Mouse (Mus musculus): ENCODE data around the gene Ywhaq. TPM values are rescaled to one million over a fixed set of nuclear protein-coding genes. Genes with fewer than 3 reads are reported as not detected.
"Not testable (repeated sequence)": the region's sequence is repeated elsewhere in the genome, so short reads cannot be mapped to it uniquely, and the experiment has no call there.

Ywhaq gene
- polyA plus RNA-seq, 1 experiment: 156 TPM

DNA sequence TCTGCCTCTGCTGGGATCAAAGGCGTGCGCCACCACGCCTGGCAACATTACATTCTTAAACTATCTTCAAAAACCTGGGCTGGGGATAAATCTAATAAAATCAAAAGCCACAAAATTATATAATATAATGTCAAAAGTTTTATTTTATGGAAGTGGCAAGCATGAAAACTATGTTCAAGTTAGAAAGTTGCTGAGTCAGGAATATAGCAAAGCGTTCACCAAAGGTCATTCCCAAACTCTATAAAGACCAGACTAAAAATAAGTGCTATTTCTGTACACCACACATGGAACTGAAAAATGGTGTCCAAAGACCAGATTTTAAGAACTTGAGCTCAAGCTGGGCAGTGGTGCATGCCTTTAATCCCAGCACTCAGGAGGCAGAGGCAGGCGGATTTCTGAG, 14.7 kb downstream of the Ywhaq start:
- H3K4me2 ChIP-seq (ENCODE audit: low read depth): no peak overlapping the region

DNA sequence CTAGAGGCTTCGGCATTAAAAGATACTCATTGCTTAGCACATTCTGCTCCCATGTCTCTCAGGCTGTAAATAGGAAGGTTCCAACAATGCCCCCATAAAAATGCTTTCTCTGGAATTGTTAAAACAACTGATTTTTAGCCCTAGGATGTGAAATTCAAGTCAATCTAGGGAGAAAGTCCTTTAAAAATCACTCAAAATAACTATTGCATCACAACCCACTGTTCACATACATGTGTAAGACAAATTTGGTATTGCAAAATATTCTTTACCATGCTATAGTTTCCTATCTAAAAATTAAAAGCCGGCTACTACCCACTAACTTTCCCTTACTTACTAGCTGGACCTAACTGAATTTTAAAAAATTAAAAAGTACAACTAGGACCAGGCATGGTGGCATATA, 31.2 kb downstream of the Ywhaq start:
- H3K36me3 ChIP-seq (ENCODE audit: control insufficient read depth, insufficient read depth): peaks cover 30% of the 10 kb centered on the region
- H3K27me3 ChIP-seq (ENCODE audit: control insufficient read depth, insufficient read depth, insufficient read length): no peaks in the 10 kb centered on the region
- H3K79me2 ChIP-seq (ENCODE audit: control insufficient read depth, insufficient read depth): no peaks in the 10 kb centered on the region
- H3K4me3 ChIP-seq: no peak overlapping the region
- no peak overlapping the region for H3K4me2 ChIP-seq (ENCODE audit: low read depth)
- TF ChIP-seq MYOG (IDR thresholded peaks at IDR 0.05; ENCODE audit: control insufficient read depth in 1 of 3, insufficient read depth in 1 of 3, insufficient read length in 2 of 3, low read depth in 2 of 3) (no peak), CEBPB (IDR thresholded peaks at IDR 0.05; ENCODE audit: insufficient read depth, poor library complexity, severe bottlenecking) (no peak), TCF12 (IDR thresholded peaks at IDR 0.05; ENCODE audit: insufficient read depth, poor library complexity, severe bottlenecking) (no peak), MAX (IDR thresholded peaks at IDR 0.05; ENCODE audit: low read depth) (no peak), REST (IDR thresholded peaks at IDR 0.05; ENCODE audit: insufficient read depth, insufficient read length) (no peak), MYOD1 (IDR thresholded peaks at IDR 0.05; ENCODE audit: control insufficient read depth in 1 of 3, insufficient read length in 2 of 3, low read depth in 2 of 3) (no peak), POLR2AphosphoS2 (IDR thresholded peaks at IDR 0.05; ENCODE audit: insufficient read length, low read depth) (no peak), SRF (IDR thresholded peaks at IDR 0.05; ENCODE audit: control insufficient read depth, insufficient read length, low read depth) (no peak), POLR2A (IDR thresholded peaks at IDR 0.05; ENCODE audit: insufficient read length, low read depth) (no peak), TCF3 (IDR thresholded peaks at IDR 0.05; ENCODE audit: insufficient read length, low read depth) (no peak), USF1 (IDR thresholded peaks at IDR 0.05; ENCODE audit: low read depth) (no peak), E2F4 (IDR thresholded peaks at IDR 0.05; ENCODE audit: insufficient read depth) (no peak)
- H3ac ChIP-seq (ENCODE audit: control insufficient read depth, insufficient read length): no peak overlapping the region

More for the DNA sequence above, 14.7 kb downstream of the Ywhaq start:
- no peaks in the 10 kb centered on the region for H3K27me3 ChIP-seq (ENCODE audit: control insufficient read depth, insufficient read depth, insufficient read length)
- peaks cover 49% of the 10 kb centered on the region for H3K36me3 ChIP-seq (ENCODE audit: control insufficient read depth, insufficient read depth)
- peaks cover 96% of the 10 kb centered on the region for H3K79me2 ChIP-seq (ENCODE audit: control insufficient read depth, insufficient read depth)
- no peak overlapping the region for H3K4me3 ChIP-seq
- no peak overlapping the region for H3ac ChIP-seq (ENCODE audit: control insufficient read depth, insufficient read length)
- TF ChIP-seq REST (IDR thresholded peaks at IDR 0.05; ENCODE audit: insufficient read depth, insufficient read length): no peak
- no peak for TF ChIP-seq POLR2AphosphoS2 (IDR thresholded peaks at IDR 0.05; ENCODE audit: insufficient read length, low read depth)
- no peak for TF ChIP-seq MYOG (IDR thresholded peaks at IDR 0.05; ENCODE audit: control insufficient read depth in 1 of 3, insufficient read depth in 1 of 3, insufficient read length in 2 of 3, low read depth in 2 of 3)
- TF ChIP-seq TCF3 (IDR thresholded peaks at IDR 0.05; ENCODE audit: insufficient read length, low read depth): no peak
- TF ChIP-seq CEBPB (IDR thresholded peaks at IDR 0.05; ENCODE audit: insufficient read depth, poor library complexity, severe bottlenecking): no peak
- TF ChIP-seq MYOD1 (IDR thresholded peaks at IDR 0.05; ENCODE audit: control insufficient read depth in 1 of 3, insufficient read length in 2 of 3, low read depth in 2 of 3): no peak
- no peak for TF ChIP-seq USF1 (IDR thresholded peaks at IDR 0.05; ENCODE audit: low read depth)
- TF ChIP-seq MAX (IDR thresholded peaks at IDR 0.05; ENCODE audit: low read depth): no peak
- no peak for TF ChIP-seq SRF (IDR thresholded peaks at IDR 0.05; ENCODE audit: control insufficient read depth, insufficient read length, low read depth)
- TF ChIP-seq E2F4 (IDR thresholded peaks at IDR 0.05; ENCODE audit: insufficient read depth): no peak
- TF ChIP-seq TCF12 (IDR thresholded peaks at IDR 0.05; ENCODE audit: insufficient read depth, poor library complexity, severe bottlenecking): no peak
- no peak for TF ChIP-seq POLR2A (IDR thresholded peaks at IDR 0.05; ENCODE audit: insufficient read length, low read depth)

DNA sequence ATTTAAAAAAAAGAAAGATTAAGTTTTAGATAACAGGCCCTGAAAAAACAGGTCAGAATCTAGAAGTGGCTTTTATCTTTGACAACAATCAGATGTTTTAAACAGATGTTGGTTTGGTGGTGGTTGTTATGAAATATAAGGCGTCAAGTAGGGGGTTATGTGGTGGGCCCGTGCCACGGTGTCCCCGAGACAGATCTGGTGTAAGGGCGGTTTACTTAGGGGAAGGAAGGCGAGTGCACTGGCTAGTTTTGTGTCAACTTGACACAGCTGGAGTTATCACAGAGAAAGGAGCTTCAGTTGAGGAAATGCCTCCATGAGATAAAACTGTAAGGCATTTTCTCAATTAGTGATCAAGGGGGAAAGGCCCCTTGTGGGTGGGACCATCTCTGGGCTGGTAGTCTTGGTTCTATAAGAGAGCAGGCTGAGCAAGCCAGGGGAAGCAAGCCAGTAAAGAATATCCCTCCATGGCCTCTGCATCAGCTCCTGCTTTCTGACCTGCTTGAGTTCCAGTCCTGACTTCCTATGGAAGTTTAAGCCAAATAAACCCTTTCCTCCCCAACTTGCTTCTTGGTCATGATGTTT, 38.6 kb downstream of the Ywhaq start:
- not testable (repeated sequence) for H3ac ChIP-seq (ENCODE audit: control insufficient read depth, insufficient read length); H3K4me3 ChIP-seq; H3K27me3 ChIP-seq (ENCODE audit: control insufficient read depth, insufficient read depth, insufficient read length); H3K79me2 ChIP-seq (ENCODE audit: control insufficient read depth, insufficient read depth); H3K36me3 ChIP-seq (ENCODE audit: control insufficient read depth, insufficient read depth); H3K4me2 ChIP-seq (ENCODE audit: low read depth)

- Histone ChIP-seq H3K79me2 (ENCODE audit: control insufficient read depth, insufficient read depth) (peaks cover 17% of the 10 kb centered on the region), H3K27me3 (ENCODE audit: control insufficient read depth, insufficient read depth, insufficient read length) (no peaks in the 10 kb centered on the region), H3K4me3 (no peak overlapping the region), H3K36me3 (ENCODE audit: control insufficient read depth, insufficient read depth) (no peaks in the 10 kb centered on the region), H3ac (ENCODE audit: control insufficient read depth, insufficient read length) (no peak overlapping the region), H3K4me2 (ENCODE audit: low read depth) (no peak overlapping the region)
- no peak for TF ChIP-seq E2F4 (IDR thresholded peaks at IDR 0.05; ENCODE audit: insufficient read depth)
- no peak for TF ChIP-seq TCF3 (IDR thresholded peaks at IDR 0.05; ENCODE audit: insufficient read length, low read depth)
- TF ChIP-seq TCF12 (IDR thresholded peaks at IDR 0.05; ENCODE audit: insufficient read depth, poor library complexity, severe bottlenecking): no peak
- no peak for TF ChIP-seq POLR2AphosphoS2 (IDR thresholded peaks at IDR 0.05; ENCODE audit: insufficient read length, low read depth)
- no peak for TF ChIP-seq MYOG (IDR thresholded peaks at IDR 0.05; ENCODE audit: control insufficient read depth in 1 of 3, insufficient read depth in 1 of 3, insufficient read length in 2 of 3, low read depth in 2 of 3)
- TF ChIP-seq MAX (IDR thresholded peaks at IDR 0.05; ENCODE audit: low read depth): no peak
- TF ChIP-seq MYOD1 (IDR thresholded peaks at IDR 0.05; ENCODE audit: control insufficient read depth in 1 of 3, insufficient read length in 2 of 3, low read depth in 2 of 3): no peak
- no peak for TF ChIP-seq SRF (IDR thresholded peaks at IDR 0.05; ENCODE audit: control insufficient read depth, insufficient read length, low read depth)
- TF ChIP-seq REST (IDR thresholded peaks at IDR 0.05; ENCODE audit: insufficient read depth, insufficient read length): no peak
- no peak for TF ChIP-seq POLR2A (IDR thresholded peaks at IDR 0.05; ENCODE audit: insufficient read length, low read depth)
Observed at GRCm38 (mm10) chr12:21375376-21376157, 41.9 kb downstream of the Ywhaq start.

Data from myocyte (in vitro differentiated cells).